Mouse (Mus musculus): Measurements from ENCODE around the gene Serpinb12. TPM values are rescaled to one million over a fixed set of nuclear protein-coding genes. Genes with fewer than 3 reads are reported as not detected.

The Serpinb12 gene
- not detected for polyA plus RNA-seq (2012; fragmentation: generic; extraction: Trizol)

DNA sequence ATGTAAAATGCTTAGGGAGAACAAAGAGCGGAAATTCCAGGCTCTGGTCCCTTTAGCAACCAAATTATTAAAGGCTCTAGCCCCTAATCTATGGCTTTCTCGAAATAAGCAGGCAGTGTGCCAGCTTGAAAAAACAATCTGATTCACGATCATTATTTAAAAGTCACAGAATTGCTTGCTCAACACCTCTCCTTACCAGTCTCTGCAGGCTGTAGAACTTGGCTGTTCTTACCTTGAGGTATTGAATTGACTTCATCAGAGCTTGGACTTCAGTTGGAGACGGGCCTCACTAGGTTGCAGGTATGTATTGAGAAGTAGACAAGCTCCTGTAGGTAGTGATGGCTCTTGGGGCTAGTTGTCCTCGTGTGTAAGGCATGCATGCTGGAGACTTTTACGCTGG is at the start of gene Serpinb12:
Serpinb12 (plus strand) TSS at position 185 of the 400 bp plus-strand sequence.

DNA sequence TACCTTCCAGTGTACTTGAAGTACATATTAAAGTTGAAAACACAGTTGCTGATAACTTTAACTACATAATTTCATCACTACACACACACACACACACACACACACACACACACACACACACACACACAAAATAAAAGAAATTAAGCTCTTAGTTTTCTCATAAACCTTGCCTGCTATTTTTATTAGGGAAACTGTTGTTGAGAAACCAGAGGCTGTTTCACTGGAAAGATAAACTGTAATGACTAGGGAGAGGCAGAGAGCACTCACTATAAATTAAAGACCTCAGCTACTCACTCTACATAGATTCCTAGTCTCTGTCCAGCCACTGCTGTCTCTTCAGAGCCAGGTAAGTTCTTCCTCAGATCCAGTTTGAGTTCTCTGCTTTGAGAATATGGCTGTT is 46.4 kb downstream of the Serpinb12 start, which contains the start of gene Serpinb13:
Serpinb13 (plus strand) TSS at position 301 of the 400 bp plus-strand sequence.

Other genes with a start within 250 kb of the Serpinb12 start
- gene Bcl2, start 220.2 kb upstream of the Serpinb12 start, polyA plus RNA-seq (2012; fragmentation: generic; extraction: Trizol), result under 1 TPM; 0.50 to 0.96 TPM
- 1 to 10 TPM in 1 of 2 experiments, under 1 TPM in 1; 0.74 to 4.9 TPM for gene Kdsr, start 174.7 kb upstream of the Serpinb12 start, polyA plus RNA-seq (2012; fragmentation: generic; extraction: Trizol)
- gene Vps4b, start 137.7 kb upstream of the Serpinb12 start, polyA plus RNA-seq (2012; fragmentation: generic; extraction: Trizol), result 10 to 100 TPM in 1 of 2 experiments, 1 to 10 TPM in 1; 1.1 to 12.8 TPM
- gene Serpinb5, start 73.3 kb upstream of the Serpinb12 start, polyA plus RNA-seq (2012; fragmentation: generic; extraction: Trizol), result not detected
- gene Serpinb13, start 46.5 kb downstream of the Serpinb12 start, polyA plus RNA-seq (2012; fragmentation: generic; extraction: Trizol), result not detected
- gene Serpinb3a, start 117.9 kb downstream of the Serpinb12 start, polyA plus RNA-seq (2012; fragmentation: generic; extraction: Trizol), result not detected
- gene Serpinb3d, start 149.1 kb downstream of the Serpinb12 start, polyA plus RNA-seq (2012; fragmentation: generic; extraction: Trizol), result not detected

Data from C3H10T1/2 (cell line).